Mouse (Mus musculus): Measurements from ENCODE around the gene Slc2a5.

DNA sequence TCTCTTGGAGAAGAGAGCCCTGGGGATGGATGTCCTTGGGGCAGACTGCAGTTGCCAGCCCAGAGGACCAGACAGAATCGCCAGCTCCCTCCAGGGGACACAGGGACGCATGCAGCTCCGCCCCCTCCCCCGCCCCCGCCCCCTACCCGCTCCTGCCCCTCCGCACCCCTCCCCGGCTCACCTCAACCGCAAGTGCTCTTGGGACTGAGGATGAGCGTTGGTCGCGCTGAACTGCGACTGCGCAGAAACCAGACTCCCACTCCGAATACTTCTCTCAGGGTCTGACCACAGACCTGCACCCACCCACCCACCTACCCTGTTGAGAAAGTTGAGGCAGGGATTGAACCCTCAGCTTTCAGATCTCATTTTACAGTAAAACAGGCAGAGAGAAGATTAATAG, at the start of gene Slc2a5:
- no peak for TF ChIP-seq EP300 (IDR thresholded peaks at IDR 0.05; ENCODE audit: low read depth)
- TF ChIP-seq CTCF (IDR thresholded peaks at IDR 0.05; ENCODE audit: low read depth): no peak
